Mouse (Mus musculus) layer of hippocampus, adult 11-12 months (tissue): Measurements from ENCODE around the gene Acsf2.

Experiments
- DNase-seq: peaks from one replicate; pipeline ENCODE4 v3.0.0; 2022; ENCODE audit warnings: low spot score

Gene Acsf2

GRCm38 (mm10) chr11:94548041-94548784 lies 53.5 kb downstream of the Acsf2 start:
- DNase-seq: peak; percentile 67

DNA sequence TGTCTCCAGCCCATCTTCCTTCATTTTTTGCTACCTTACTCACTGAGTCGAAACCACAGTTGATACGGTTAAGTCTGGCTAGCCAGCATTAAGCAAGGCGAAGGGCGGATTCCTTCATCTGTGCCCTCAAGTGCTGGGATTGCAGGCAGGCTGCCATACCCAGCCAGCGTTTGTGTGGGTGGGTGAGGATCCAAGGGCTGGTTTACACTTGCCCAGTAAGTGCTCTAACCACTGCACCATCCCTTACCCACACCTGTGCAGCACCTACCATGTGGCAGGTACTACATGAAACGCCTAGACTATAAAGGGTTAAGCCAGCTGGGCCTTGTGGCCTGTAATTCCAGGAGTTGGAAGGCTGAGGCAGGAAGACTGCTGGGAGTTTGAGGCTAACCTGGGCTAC lies 54.4 kb downstream of the Acsf2 start:
- no peak for DNase-seq

DNA sequence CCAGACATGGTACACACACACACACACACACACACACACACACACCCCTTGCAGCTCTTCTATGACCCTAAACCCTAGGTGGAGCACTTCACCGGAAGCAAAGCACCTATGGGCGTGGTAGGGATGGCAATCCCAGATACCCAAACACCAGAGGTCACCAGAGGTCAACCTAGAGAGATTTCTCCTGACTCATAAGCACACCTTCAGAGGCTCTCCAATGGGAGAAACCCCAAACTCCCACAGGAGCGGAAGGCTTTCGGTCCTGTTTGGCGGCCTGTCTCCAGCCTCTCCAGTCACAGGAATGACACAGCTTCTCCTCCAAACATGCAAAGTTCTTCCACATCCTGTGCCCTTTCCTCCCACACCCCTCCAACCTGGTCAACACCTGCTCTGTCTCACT lies 55.3 kb downstream of the Acsf2 start:
- no peak for DNase-seq

DNA sequence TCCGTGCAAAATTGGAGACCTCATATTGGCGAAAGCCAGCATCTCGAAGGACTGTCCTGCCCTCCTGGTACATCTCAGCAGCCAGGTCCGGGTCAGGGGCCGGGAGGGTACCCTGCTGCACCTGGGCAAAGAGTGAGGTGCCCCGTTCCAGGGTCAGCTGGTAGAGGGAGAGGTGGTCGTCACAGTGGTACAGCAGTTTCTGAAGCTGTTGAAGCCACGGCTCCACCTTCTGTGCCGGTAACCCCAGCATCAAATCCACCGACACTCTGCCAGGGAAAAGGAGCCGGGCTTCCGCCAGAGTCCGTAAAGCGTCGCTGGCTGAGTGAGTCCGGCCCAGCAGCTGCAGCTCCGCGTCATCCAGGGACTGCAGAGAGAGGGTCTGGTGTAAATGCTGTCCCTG lies 57.2 kb downstream of the Acsf2 start:
- no peak for DNase-seq

DNA sequence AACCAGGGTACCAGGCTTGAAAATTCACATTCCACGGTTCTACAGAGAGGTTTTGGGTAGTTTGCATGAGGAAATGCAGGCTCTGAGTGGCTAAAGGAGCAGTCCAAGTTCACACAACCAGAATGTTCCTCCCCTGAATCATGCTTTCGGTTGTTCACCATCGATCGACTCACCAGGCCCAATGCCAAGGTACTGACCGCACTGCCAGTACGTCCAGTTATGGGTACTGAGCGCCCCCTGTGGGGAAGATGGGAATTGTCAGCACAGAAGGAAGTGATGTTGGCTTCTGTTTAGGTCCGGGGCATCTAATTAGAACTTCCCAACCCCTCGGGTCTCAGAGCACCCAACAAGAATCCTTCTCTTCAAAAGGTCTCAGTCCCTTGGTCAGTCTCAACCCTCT lies 57.7 kb downstream of the Acsf2 start:
- DNase-seq: peak; percentile 96

DNA sequence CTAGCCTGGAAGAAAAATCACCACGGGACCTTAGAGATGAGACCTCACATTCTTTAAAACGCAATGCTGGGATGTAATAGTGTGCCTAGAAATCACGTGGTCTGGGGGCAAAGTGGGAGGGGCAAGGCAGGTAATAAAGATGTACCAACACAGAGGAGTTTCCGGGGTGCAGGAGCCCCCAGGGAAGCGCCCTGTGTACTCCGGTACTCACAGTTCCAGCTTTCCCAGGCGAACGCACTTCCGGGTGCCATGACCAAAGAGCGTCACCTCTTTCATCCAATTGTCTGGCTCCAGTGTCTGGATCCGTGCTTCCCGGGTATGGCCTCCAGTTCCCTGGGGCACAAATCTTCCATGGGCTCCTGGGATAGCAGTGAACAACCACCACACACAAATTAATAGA lies 58.3 kb downstream of the Acsf2 start:
- DNase-seq: no peak

DNA sequence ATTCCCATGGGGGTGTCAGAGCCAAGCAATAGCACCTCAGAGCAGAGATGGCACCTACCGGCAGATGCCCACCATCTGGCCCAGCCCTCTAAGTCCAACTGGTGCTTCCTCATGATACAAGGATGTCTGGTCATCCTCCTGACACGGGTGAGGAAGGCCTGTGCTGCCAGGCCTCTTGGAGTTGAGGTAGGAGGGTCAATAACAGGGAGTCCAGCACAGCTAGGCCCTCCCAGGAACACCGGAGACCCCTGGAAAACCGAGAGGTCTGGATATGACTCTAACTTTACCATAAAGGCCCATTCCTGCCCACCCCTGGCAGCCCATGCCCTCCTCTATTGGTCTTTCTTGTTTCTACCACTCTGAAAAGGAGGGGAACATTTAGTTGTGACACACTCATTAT lies 59.3 kb downstream of the Acsf2 start:
- no peak for DNase-seq

GRCm38 (mm10) chr11:94539761-94540160 lies 61.9 kb downstream of the Acsf2 start:
- DNase-seq: no peak

GRCm38 (mm10) chr11:94538733-94539292 lies 62.9 kb downstream of the Acsf2 start:
- DNase-seq: no peak

GRCm38 (mm10) chr11:94533171-94533570 lies 68.5 kb downstream of the Acsf2 start:
- no peak for DNase-seq

DNA sequence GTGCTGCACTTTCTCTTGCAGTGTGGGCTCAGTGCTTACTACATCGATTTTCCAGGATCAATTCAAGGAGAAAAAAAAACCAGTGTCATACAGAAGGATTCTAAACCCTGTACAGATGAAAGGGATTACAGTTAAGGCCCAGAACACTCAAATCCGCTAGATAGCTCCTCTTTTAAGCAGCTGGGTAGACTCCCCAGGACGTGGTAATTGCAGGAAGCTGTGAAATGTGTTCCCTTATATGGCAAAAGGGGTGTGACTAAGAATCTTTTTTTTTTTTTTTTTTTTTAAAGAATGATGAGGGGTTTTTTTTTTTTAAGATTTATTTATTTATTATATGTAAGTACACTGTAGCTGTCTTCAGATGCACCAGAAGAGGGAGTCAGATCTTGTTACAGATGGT lies 72.8 kb downstream of the Acsf2 start:
- no peak for DNase-seq

- DNase-seq: no peak
Measured at GRCm38 (mm10) chr11:94526171-94526879, 75.3 kb downstream of the Acsf2 start.

- peak; percentile 56 for DNase-seq
Measured at GRCm38 (mm10) chr11:94521219-94521843, 80.3 kb downstream of the Acsf2 start, which contains the start of gene Mycbpap. Gene Mycbpap, minus strand, starts transcription at chr11:94521742.

DNA sequence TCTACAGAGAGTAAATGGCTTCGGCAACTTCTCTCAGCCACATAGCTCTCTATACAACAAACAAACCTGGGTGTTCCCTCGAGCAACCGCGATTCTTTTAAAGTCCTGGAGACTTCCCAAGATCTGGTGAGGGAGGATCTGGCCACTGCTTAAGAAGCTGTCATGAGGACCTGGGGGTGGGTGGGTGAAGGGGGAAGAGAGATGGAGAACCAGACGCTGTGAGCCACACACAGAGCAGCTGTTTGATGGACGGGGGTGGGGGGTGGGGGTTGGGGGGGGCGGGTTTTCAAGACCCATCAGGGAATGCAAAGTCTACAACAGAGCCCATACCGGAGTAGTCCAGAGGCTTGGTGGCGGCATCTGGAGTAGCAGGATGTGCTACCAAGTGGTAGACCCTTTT lies 88.2 kb downstream of the Acsf2 start:
- DNase-seq: no peak

GRCm38 (mm10) chr11:94508976-94509375 lies 92.7 kb downstream of the Acsf2 start:
- no peak for DNase-seq
